Mouse (Mus musculus) CH12.LX (cell line): ENCODE measurements around the gene Pwwp2b.

ENCODE experiments used
- POLR2A ChIP-seq: IDR thresholded peaks from 2 replicates; pipeline ENCODE4 v1.6.1; 2011; ENCODE audit warnings: low read depth, mild to moderate bottlenecking, improper control_type of control experiment, low read length
- POLR2AphosphoS2 ChIP-seq: IDR thresholded peaks from 2 replicates; pipeline ENCODE4 v1.6.1; 2011; ENCODE audit warnings: low read depth, low read length, improper control_type of control experiment
- UBTF ChIP-seq: IDR thresholded peaks from 2 replicates; pipeline ENCODE4 v1.6.1; 2012; ENCODE audit warnings: low read depth, mild to moderate bottlenecking, inconsistent platforms, low read length, improper control_type of control experiment, moderate library complexity

DNA sequence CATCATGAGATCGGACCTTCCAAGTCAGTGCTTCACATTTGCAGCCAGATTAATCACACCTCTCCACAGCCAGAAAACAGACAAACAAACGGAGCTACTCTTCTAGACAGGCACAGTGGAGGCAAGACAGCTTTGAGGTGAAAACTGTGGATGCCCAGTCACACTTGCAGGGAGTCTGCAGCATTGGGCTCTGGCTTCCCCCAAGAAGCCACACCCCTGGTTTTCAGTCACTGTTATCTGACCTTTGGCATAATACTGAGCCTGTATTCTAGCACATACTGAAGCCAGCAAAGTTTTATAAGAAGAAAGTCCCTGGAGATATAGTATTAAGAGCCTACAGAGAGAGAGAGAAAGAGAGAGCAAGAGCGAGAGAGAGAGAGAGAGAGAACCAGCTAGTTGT lies 8.8 kb upstream of the Pwwp2b start:
- TF ChIP-seq UBTF (no peak), POLR2A (no peak), POLR2AphosphoS2 (no peak)
